Mouse (Mus musculus): ENCODE data around the gene Vmo1.
"Not testable (repeated sequence)": the region's sequence is repeated elsewhere in the genome, so short reads cannot be mapped to it uniquely, and the experiment has no call there.

GRCm38 (mm10) chr11:70523306-70523989 is 9.0 kb upstream of the Vmo1 start:
- TF ChIP-seq CTCF (IDR thresholded peaks at IDR 0.05; ENCODE audit: control insufficient read depth, insufficient read depth, low read length); POLR2A (IDR thresholded peaks at IDR 0.05; ENCODE audit: borderline replicate concordance, control insufficient read depth, low read depth, low read length): not testable (repeated sequence)
